In genomic region chr2:20899301-20899700, GRCm38 (mm10) we compare ENCODE assay signal across 8 mouse cellular contexts.
A peak's percentile ranks its signal among the peaks of the same experiment; 100 is the strongest.
DNase-seq lines count a peak whose midpoint lies in the region; ATAC-seq and TF ChIP-seq lines count a peak whose summit lies in the region.

No protein-coding gene starts in this region.

- H3K4me1 ChIP-seq in heart, embryonic 14.5 days (ENCODE audit: control insufficient read depth in 2 of 2, insufficient read depth in 2 of 2, low read length in 2 of 2): peaks cover 5 to 28% of the 10 kb centered on the region in 2 experiments
- no peaks in the 10 kb centered on the region for H3K4me1 ChIP-seq in intestine, postnatal 0 days (replicated peaks; ENCODE audit: control insufficient read depth, insufficient read depth, low read length)
- peaks cover 1% of the 10 kb centered on the region; the same call in 1 of the 2 replicates for H3K4me1 ChIP-seq in neural tube, embryonic 15.5 days

- H3K36me3 ChIP-seq in heart, embryonic 14.5 days (ENCODE audit: control insufficient read depth, insufficient read depth, low read length): 0 out of 2 replicates have a peak, but pooled peaks cover 3% of the 10 kb centered on the region
- no peaks in the 10 kb centered on the region for H3K36me3 ChIP-seq in intestine, postnatal 0 days (ENCODE audit: control insufficient read depth, insufficient read depth)
- no peaks in the 10 kb centered on the region for H3K36me3 ChIP-seq in neural tube, embryonic 15.5 days

- no peaks in the 10 kb centered on the region for H3K27me3 ChIP-seq in heart, embryonic 14.5 days (ENCODE audit: control insufficient read depth, insufficient read depth, low read length)
- no peaks in the 10 kb centered on the region for H3K27me3 ChIP-seq in intestine, postnatal 0 days (replicated peaks; ENCODE audit: control insufficient read depth, insufficient read depth, low read length)
- no peaks in the 10 kb centered on the region for H3K27me3 ChIP-seq in neural tube, embryonic 15.5 days (replicated peaks)

- H3K27ac ChIP-seq in heart, embryonic 14.5 days (replicated peaks in 1 of 2; ENCODE audit: control insufficient read depth in 1 of 2, insufficient read depth in 1 of 2, low read depth in 2 of 2, low read length in 2 of 2): peak overlapping the region in 1 of 2 experiments; percentile 21; a peak in 1 of 4 replicates
- no peak overlapping the region for H3K27ac ChIP-seq in intestine, postnatal 0 days (ENCODE audit: low read depth, low read length)
- no peak overlapping the region for H3K27ac ChIP-seq in neural tube, embryonic 15.5 days (replicated peaks)

- H3K9me3 ChIP-seq in heart, embryonic 14.5 days (ENCODE audit: control insufficient read depth, low read length): no peaks in the 10 kb centered on the region
- H3K9me3 ChIP-seq in intestine, postnatal 0 days (ENCODE audit: control insufficient read depth): no peaks in the 10 kb centered on the region
- no peaks in the 10 kb centered on the region for H3K9me3 ChIP-seq in neural tube, embryonic 15.5 days (replicated peaks)

- H3K4me3 ChIP-seq in heart, embryonic 14.5 days (ENCODE audit: control insufficient read depth in 1 of 2, insufficient read depth in 1 of 2, low read depth in 1 of 2, low read length in 2 of 2): 0 out of 4 replicates have a peak overlapping the region, but pooled peaks of 1 of the 2 experiments have one; percentile 6
- no peak overlapping the region for H3K4me3 ChIP-seq in intestine, postnatal 0 days (ENCODE audit: low read depth, low read length)
- H3K4me3 ChIP-seq in neural tube, embryonic 15.5 days (replicated peaks): no peak overlapping the region

- H3K9ac ChIP-seq in heart, embryonic 14.5 days (ENCODE audit: low read length): 0 out of 2 replicates have a peak overlapping the region, but pooled peaks have one; percentile 34
- H3K9ac ChIP-seq in intestine, postnatal 0 days (ENCODE audit: low read depth, low read length): no peak overlapping the region
- no peak overlapping the region for H3K9ac ChIP-seq in neural tube, embryonic 15.5 days (replicated peaks)

- H3K4me2 ChIP-seq in heart, embryonic 14.5 days (ENCODE audit: low read length): peak overlapping the region; percentile 53
- peak overlapping the region; percentile 27; the same call in 1 of the 2 replicates for H3K4me2 ChIP-seq in intestine, postnatal 0 days (replicated peaks; ENCODE audit: low read depth)
- no peak overlapping the region for H3K4me2 ChIP-seq in neural tube, embryonic 15.5 days

- no peak for DNase-seq in heart, postnatal 4 days
- peak; percentile 31 for DNase-seq in MEL-GATA-1-ER (ENCODE audit: extremely low read depth, low read depth)
- no peak for DNase-seq in cerebellum, postnatal 4 days (ENCODE audit: low spot score in 2 of 2)
- no peak for DNase-seq in right cerebral cortex, postnatal 25 days
- DNase-seq in right cerebral cortex, adult 2 months (ENCODE audit: low spot score in 2 of 2): no peak

- peak; percentile 62; the same call in 1 of the 2 replicates for ATAC-seq in heart, embryonic 14.5 days (ENCODE audit: insufficient number of reproducible peaks, insufficient read depth, low FRiP score, low read depth)
- no peak for ATAC-seq in intestine, postnatal 0 days
- ATAC-seq in neural tube, embryonic 15.5 days (ENCODE audit: low FRiP score): 0 out of 2 replicates have a peak, but pooled peaks have one; percentile 30

- no peak for TF ChIP-seq CTCF in intestine, postnatal 0 days (IDR thresholded peaks at IDR 0.05; ENCODE audit: low read depth)

- WGBS in heart, embryonic 14.5 days: 21% methylated on average over 9 of the region's 9 CpGs
- 58% methylated on average over 9 of the region's 9 CpGs for WGBS in intestine, postnatal 0 days
- WGBS in neural tube, embryonic 15.5 days: 63% methylated on average over 9 of the region's 9 CpGs
